15 mouse cellular contexts compared by ENCODE assay signal in genomic region chr12:86056976-86057375, GRCm38 (mm10). TPM values are rescaled to one million over a fixed set of nuclear protein-coding genes. Genes with fewer than 3 reads are reported as not detected.
"Had no signal": no experiment of that assay in that cellular context is flagged by ENCODE, and none has a peak within 500 bp of the region (broad histone marks: within the 10 kb centered on the region; RNA-seq: fewer than 3 reads in every experiment).

No protein-coding gene starts in this region.

- H3K36me3 ChIP-seq: liver, embryonic 13.5 days had no signal

- H3K27me3 ChIP-seq: limb, embryonic 12.5 days; liver, embryonic 13.5 days; lung, embryonic 15.5 days; midbrain, embryonic 12.5 days; neural tube, embryonic 13.5 days had no signal

- H3K9me3 ChIP-seq: limb, embryonic 12.5 days; liver, embryonic 13.5 days; lung, embryonic 15.5 days; midbrain, embryonic 12.5 days; neural tube, embryonic 13.5 days had no signal

- H3K4me3 ChIP-seq: layer of hippocampus, adult 2 months; limb, embryonic 12.5 days; liver, embryonic 13.5 days; lung, embryonic 15.5 days; midbrain, embryonic 12.5 days; neural tube, embryonic 13.5 days had no signal

- DNase-seq: kidney, postnatal 4 days; liver; liver, embryonic 13.5 days; liver, postnatal 0 days; retina, postnatal 1 day; right cerebral cortex, postnatal 4 days; thymus, adult 18-20 months; thymus, postnatal 14 days had no signal

- H3K4me1 ChIP-seq: limb, embryonic 12.5 days; lung, embryonic 15.5 days; midbrain, embryonic 12.5 days; neural tube, embryonic 13.5 days had no signal

- H3K27ac ChIP-seq: kidney, postnatal 0 days; layer of hippocampus, adult 2 months; limb, embryonic 12.5 days; liver, embryonic 13.5 days; lung, embryonic 15.5 days; midbrain, embryonic 12.5 days; neural tube, embryonic 13.5 days had no signal

RNA-seq across cellular contexts. Expression of gene Tgfb3, which starts 21.9 kb away (rescaled TPM):
- total RNA-seq: megakaryocyte-erythroid progenitor cell, adult 5-6 weeks had no signal

RNA-seq across cellular contexts. Expression of gene Ift43, which starts 25.4 kb away (rescaled TPM):
- total RNA-seq: megakaryocyte-erythroid progenitor cell, adult 5-6 weeks had no signal
